In the genomic region with DNA sequence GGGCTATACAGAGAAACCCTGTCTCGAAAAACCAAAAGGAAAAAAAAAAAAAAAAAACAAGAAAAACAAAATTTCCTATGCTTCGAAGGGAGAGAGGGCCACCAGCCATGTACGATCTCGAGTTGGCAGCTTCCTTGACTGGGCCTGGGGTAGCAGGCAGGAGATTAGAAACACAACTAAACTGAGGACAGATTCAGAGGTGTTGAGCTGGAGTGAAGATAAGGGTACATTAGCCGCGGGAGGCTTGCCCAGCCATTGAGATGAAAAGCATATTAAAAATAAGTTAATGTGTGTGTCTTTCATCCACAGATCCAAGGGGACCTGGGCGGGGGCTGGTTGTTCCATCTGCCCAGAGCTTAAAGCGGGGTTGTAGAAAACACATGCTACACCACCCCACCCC, we compare ENCODE assay signal across 33 mouse cellular contexts.
"Had no signal": no experiment of that assay in that cellular context is flagged by ENCODE, and none has a peak within 500 bp of the region (broad histone marks: within the 10 kb centered on the region; RNA-seq: fewer than 3 reads in every experiment).

No protein-coding gene starts in this region.

- H3K36me3 ChIP-seq: heart, embryonic 10.5 days; heart, embryonic 12.5 days; heart, embryonic 13.5 days; hindbrain, embryonic 10.5 days; hindbrain, embryonic 12.5 days; hindbrain, embryonic 13.5 days; hindbrain, embryonic 15.5 days; intestine, embryonic 15.5 days; kidney, embryonic 15.5 days had no signal

- H3K9me3 ChIP-seq: heart, embryonic 10.5 days; hindbrain, embryonic 12.5 days; hindbrain, embryonic 13.5 days; hindbrain, embryonic 15.5 days; intestine, embryonic 15.5 days; kidney, embryonic 15.5 days had no signal

- ATAC-seq: hindbrain, embryonic 16.5 days; hindbrain, postnatal 0 days; inflammation-experienced regulatory T-cells, adult 6 months; intestine, embryonic 15.5 days; intestine, embryonic 16.5 days; intestine, postnatal 0 days had no signal

- H3K9ac ChIP-seq: heart, embryonic 12.5 days; heart, embryonic 13.5 days; hindbrain, embryonic 12.5 days; hindbrain, embryonic 13.5 days; hindbrain, embryonic 14.5 days; hindbrain, embryonic 15.5 days; intestine, embryonic 15.5 days; kidney, embryonic 15.5 days had no signal

- H3K27me3 ChIP-seq: heart, embryonic 12.5 days; heart, embryonic 13.5 days; hindbrain, embryonic 12.5 days; hindbrain, embryonic 13.5 days; hindbrain, embryonic 15.5 days; intestine, embryonic 15.5 days; kidney, embryonic 15.5 days had no signal

- DNase-seq: heart, postnatal 10 days; heart, postnatal 36 days; kidney, adult 11 months; kidney, adult 18-20 months; kidney, adult 2 months; kidney, adult 8-10 months; kidney, adult 9 months; kidney, postnatal 10 days; kidney, postnatal 14 days; kidney, postnatal 25 days; kidney, postnatal 36 days; kidney, postnatal 4 days; layer of hippocampus, adult 9-11 months; layer of hippocampus, postnatal 36 days had no signal

- H3K4me2 ChIP-seq: heart, embryonic 11.5 days; heart, embryonic 12.5 days; heart, embryonic 13.5 days; hindbrain, embryonic 12.5 days; hindbrain, embryonic 13.5 days; hindbrain, embryonic 14.5 days; hindbrain, embryonic 15.5 days; intestine, embryonic 15.5 days; kidney, embryonic 15.5 days had no signal

- H3K4me3 ChIP-seq: heart, embryonic 10.5 days; heart, embryonic 12.5 days; heart, embryonic 13.5 days; hindbrain, embryonic 10.5 days; hindbrain, embryonic 12.5 days; hindbrain, embryonic 13.5 days; hindbrain, embryonic 15.5 days; intestine, embryonic 15.5 days; kidney, embryonic 15.5 days; layer of hippocampus, adult 2 months; left cerebral cortex, adult 2 months had no signal

- H3K4me1 ChIP-seq: heart, embryonic 10.5 days; hindbrain, embryonic 10.5 days; hindbrain, embryonic 12.5 days; hindbrain, embryonic 13.5 days; hindbrain, embryonic 15.5 days; intestine, embryonic 15.5 days; kidney, embryonic 15.5 days had no signal

- H3K27ac ChIP-seq: heart, embryonic 10.5 days; heart, embryonic 13.5 days; hindbrain, embryonic 10.5 days; hindbrain, embryonic 12.5 days; hindbrain, embryonic 13.5 days; hindbrain, embryonic 14.5 days; hindbrain, embryonic 15.5 days; hindbrain, postnatal 0 days; intestine, embryonic 15.5 days; kidney, embryonic 15.5 days; kidney, postnatal 0 days; layer of hippocampus, adult 2 months; left cerebral cortex, adult 2 months had no signal
